Mouse (Mus musculus) right cerebral cortex, postnatal 36 days (tissue): Measurements from ENCODE around the gene BC055324.
A peak's percentile ranks its signal among the peaks of the same experiment; 100 is the strongest.
"Not testable (repeated sequence)": the region's sequence is repeated elsewhere in the genome, so short reads cannot be mapped to it uniquely, and the experiment has no call there.

Source experiments
- DNase-seq, 2 experiments: peaks; one replicate each; pipeline ENCODE4 v3.0.0; 2022; ENCODE audit warnings: low spot score in 2 of 2, mixed read lengths in 1 of 2

Gene BC055324

GRCm38 (mm10) chr1:163994721-163995608 is at the start of gene BC055324, which contains the start of gene Mettl18:
TSS of gene BC055324 (minus strand) at chr1:163994796.
TSS of gene Mettl18 (plus strand) at chr1:163994889.
- peak; percentile 79 to 82 for DNase-seq

GRCm38 (mm10) chr1:164043549-164043948 is 49.0 kb upstream of the BC055324 start:
- DNase-seq, result no peak

GRCm38 (mm10) chr1:164040385-164041135 is 46.0 kb upstream of the BC055324 start:
- DNase-seq, result no peak

GRCm38 (mm10) chr1:164027416-164027815 is 32.8 kb upstream of the BC055324 start:
- no peak for DNase-seq

- DNase-seq, result no peak
Observed at GRCm38 (mm10) chr1:164025685-164026084, 31.1 kb upstream of the BC055324 start.

GRCm38 (mm10) chr1:164022106-164022505 is 27.5 kb upstream of the BC055324 start:
- DNase-seq, result not testable (repeated sequence)

- DNase-seq, result not testable (repeated sequence)
Observed at GRCm38 (mm10) chr1:164020746-164021145, 26.1 kb upstream of the BC055324 start.

- no peak for DNase-seq
Observed at GRCm38 (mm10) chr1:164019789-164020188, 25.2 kb upstream of the BC055324 start.

GRCm38 (mm10) chr1:164018221-164018896 is 23.8 kb upstream of the BC055324 start:
- DNase-seq, result no peak

- no peak for DNase-seq
Observed at GRCm38 (mm10) chr1:164014616-164015015, 20.0 kb upstream of the BC055324 start.

- DNase-seq, result no peak
Observed at GRCm38 (mm10) chr1:164009235-164009634, 14.6 kb upstream of the BC055324 start.

GRCm38 (mm10) chr1:164004311-164004710 is 9.7 kb upstream of the BC055324 start:
- no peak for DNase-seq

GRCm38 (mm10) chr1:164001831-164002452 is 7.3 kb upstream of the BC055324 start:
- no peak for DNase-seq

GRCm38 (mm10) chr1:163995609-163995913 is 965 bp upstream of the BC055324 start:
- DNase-seq, result no peak

GRCm38 (mm10) chr1:163994173-163994720 is 349 bp downstream of the BC055324 start:
- no peak for DNase-seq

- no peak for DNase-seq
Observed at GRCm38 (mm10) chr1:163992371-163992770, 2.2 kb downstream of the BC055324 start.

- DNase-seq, result no peak
Observed at GRCm38 (mm10) chr1:163976515-163976914, 18.1 kb downstream of the BC055324 start.

- no peak for DNase-seq
Observed at GRCm38 (mm10) chr1:163975088-163975487, 19.5 kb downstream of the BC055324 start.

GRCm38 (mm10) chr1:163974471-163974870 is 20.1 kb downstream of the BC055324 start:
- DNase-seq, result no peak

GRCm38 (mm10) chr1:163964008-163964689 is 30.4 kb downstream of the BC055324 start:
- no peak for DNase-seq

GRCm38 (mm10) chr1:163958036-163958435 is 36.6 kb downstream of the BC055324 start:
- DNase-seq, result peak in 1 of 2 experiments; percentile 31
